ENCODE assay signal across 20 mouse cellular contexts in the genomic region with DNA sequence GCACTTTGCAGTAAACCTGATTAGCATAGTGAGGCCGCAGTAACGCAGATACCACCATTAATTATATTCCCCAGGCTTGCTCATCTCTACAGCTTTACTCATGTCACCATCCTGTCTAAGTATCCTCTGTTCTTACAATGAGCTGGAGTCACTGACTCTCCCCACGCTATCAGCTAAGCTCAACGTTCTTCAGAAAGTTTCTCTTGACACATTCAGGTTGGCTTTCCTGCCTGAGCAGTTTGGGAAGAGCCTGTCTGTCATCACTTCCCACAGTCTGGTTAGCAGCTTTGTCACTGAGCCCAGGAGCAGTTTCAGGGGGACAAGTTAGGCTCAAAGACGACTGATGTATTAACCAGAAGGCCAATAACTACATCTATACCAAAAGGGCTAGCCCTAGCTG. TPM values are rescaled to one million over a fixed set of nuclear protein-coding genes. Genes with fewer than 3 reads are reported as not detected.
DNase-seq lines count a peak whose midpoint lies in the region; ATAC-seq and TF ChIP-seq lines count a peak whose summit lies in the region.
"Had no signal": no experiment of that assay in that cellular context is flagged by ENCODE, and none has a peak within 500 bp of the region (broad histone marks: within the 10 kb centered on the region; RNA-seq: fewer than 3 reads in every experiment).

No protein-coding gene starts in this region.

- no peaks in the 10 kb centered on the region for H3K9me3 ChIP-seq in liver, embryonic 13.5 days (replicated peaks)
- H3K9me3 ChIP-seq in liver, embryonic 11.5 days (ENCODE audit: control insufficient read depth, low read length), result no peaks in the 10 kb centered on the region
- H3K9me3 ChIP-seq: midbrain, embryonic 12.5 days; neural tube, embryonic 15.5 days had no signal

- no peak for TF ChIP-seq CTCF in heart, adult 2 months (IDR thresholded peaks at IDR 0.05)
- TF ChIP-seq CTCF in kidney, adult 2 months (conservative IDR thresholded peaks at IDR 0.05; ENCODE audit: insufficient read depth, insufficient read length, low read depth, low read length), result no peak

- peaks cover 61% of the 10 kb centered on the region for H3K36me3 ChIP-seq in heart, adult 2 months (ENCODE audit: control insufficient read depth, insufficient read depth, low read length)
- no peaks in the 10 kb centered on the region for H3K36me3 ChIP-seq in kidney, adult 2 months (ENCODE audit: control insufficient read depth, insufficient read depth, low read length)
- H3K36me3 ChIP-seq in liver, embryonic 13.5 days, result no peaks in the 10 kb centered on the region; the same call in 1 of the 2 replicates
- H3K36me3 ChIP-seq in liver, embryonic 11.5 days (ENCODE audit: control insufficient read depth, insufficient read depth, low read length), result 0 out of 2 replicates have a peak, but pooled peaks cover 2% of the 10 kb centered on the region
- H3K36me3 ChIP-seq: midbrain, embryonic 12.5 days; neural tube, embryonic 15.5 days had no signal

- peaks cover 12% of the 10 kb centered on the region for H3K79me2 ChIP-seq in heart, adult 2 months (replicated peaks; ENCODE audit: control insufficient read depth, insufficient read depth, low read length)

- intact Hi-C loops in heart, adult 2 months (cut with DNase I), result no loop called here
- intact Hi-C loops in heart, postnatal 14 days (cut with DNase I), result no loop called here

- ATAC-seq in liver, embryonic 13.5 days (ENCODE audit: low read depth), result no peak
- no peak for ATAC-seq in liver, embryonic 11.5 days (replicated peaks; ENCODE audit: low FRiP score)
- no peak for ATAC-seq in granulocyte monocyte progenitor cell, adult 5-6 weeks (replicated peaks; ENCODE audit: poor library complexity, severe bottlenecking)
- ATAC-seq: activated CD4-positive, CD25-positive, alpha-beta regulatory T cell, adult 4 months; forebrain, embryonic 14.5 days had no signal

- H3K4me3 ChIP-seq in heart, adult 2 months, result no peak overlapping the region; the same call in 1 of the 2 replicates
- peak overlapping the region; percentile 11; the same call in 1 of the 2 replicates for H3K4me3 ChIP-seq in kidney, adult 2 months (ENCODE audit: insufficient read depth, low read depth, low read length)
- H3K4me3 ChIP-seq in liver, embryonic 13.5 days (replicated peaks), result no peak overlapping the region
- no peak overlapping the region for H3K4me3 ChIP-seq in liver, embryonic 11.5 days (ENCODE audit: low read depth, low read length)
- H3K4me3 ChIP-seq in brown adipose tissue, adult 24 weeks (ENCODE audit: insufficient read depth, low read depth, low read length), result 0 out of 2 replicates have a peak overlapping the region, but pooled peaks have one; percentile 1
- H3K4me3 ChIP-seq: midbrain, embryonic 12.5 days; neural tube, embryonic 15.5 days had no signal

- no peak for TF ChIP-seq EP300 in heart, adult 2 months (IDR thresholded peaks at IDR 0.05; ENCODE audit: insufficient read depth, low read depth, low read length)

- TF ChIP-seq POLR2A in heart, adult 2 months (IDR thresholded peaks at IDR 0.05; ENCODE audit: insufficient read depth, low read depth, low read length), result no peak
- no peak for TF ChIP-seq POLR2A in kidney, adult 2 months (IDR thresholded peaks at IDR 0.05; ENCODE audit: low read depth, low read length)

- peak overlapping the region; percentile 52 for H3K27ac ChIP-seq in heart, adult 2 months
- H3K27ac ChIP-seq in kidney, adult 2 months (ENCODE audit: insufficient read depth, low read depth, low read length), result peak overlapping the region; percentile 8; the same call in 1 of the 2 replicates
- peak overlapping the region; percentile 53; the same call in 1 of the 2 replicates for H3K27ac ChIP-seq in liver, embryonic 13.5 days
- no peak overlapping the region for H3K27ac ChIP-seq in liver, embryonic 11.5 days (ENCODE audit: low read depth, low read length)
- H3K27ac ChIP-seq in brown adipose tissue, adult 24 weeks (replicated peaks; ENCODE audit: low read depth, low read length), result peak overlapping the region; percentile 40
- H3K27ac ChIP-seq: hindbrain, embryonic 14.5 days; midbrain, embryonic 12.5 days; neural tube, embryonic 15.5 days had no signal

- 25% methylated on average over 5 of the region's 5 CpGs for WGBS in heart, adult 2 months
- whole genome bisulfite sequencing in kidney, adult 2 months, result 62% methylated on average over 5 of the region's 5 CpGs
- 55% methylated on average over 5 of the region's 5 CpGs for WGBS in liver, embryonic 13.5 days (ENCODE audit: insufficient replicate concordance)
- WGBS in liver, embryonic 11.5 days, result 53% methylated on average over 5 of the region's 5 CpGs

- no peak for DNase-seq in heart, adult 2 months
- no peak for DNase-seq in heart, postnatal 14 days
- DNase-seq in kidney, adult 2 months, result no peak
- no peak for DNase-seq in kidney, adult 8-10 months
- DNase-seq in liver, embryonic 13.5 days, result no peak
- DNase-seq in liver, embryonic 11.5 days (ENCODE audit: low spot score), result no peak
- DNase-seq: adrenal gland, postnatal 36 days; cerebellum, postnatal 10 days; kidney, postnatal 10 days; right cerebral cortex, postnatal 4 days had no signal

- no peaks in the 10 kb centered on the region for H3K27me3 ChIP-seq in heart, adult 2 months (ENCODE audit: control insufficient read depth, insufficient read depth, low read length)
- no peaks in the 10 kb centered on the region for H3K27me3 ChIP-seq in kidney, adult 2 months (replicated peaks; ENCODE audit: control insufficient read depth, insufficient read depth, low read length)
- no peaks in the 10 kb centered on the region for H3K27me3 ChIP-seq in liver, embryonic 13.5 days
- H3K27me3 ChIP-seq in liver, embryonic 11.5 days (replicated peaks; ENCODE audit: control insufficient read depth, insufficient read depth, low read length), result no peaks in the 10 kb centered on the region
- H3K27me3 ChIP-seq: midbrain, embryonic 12.5 days; neural tube, embryonic 15.5 days had no signal

- H3K4me1 ChIP-seq in heart, adult 2 months (ENCODE audit: control insufficient read depth, insufficient read depth, low read length), result peaks cover 20% of the 10 kb centered on the region
- peaks cover 24% of the 10 kb centered on the region for H3K4me1 ChIP-seq in kidney, adult 2 months (ENCODE audit: control insufficient read depth, insufficient read depth, low read length)
- H3K4me1 ChIP-seq in liver, embryonic 13.5 days (replicated peaks), result peaks cover 41% of the 10 kb centered on the region
- peaks cover 12% of the 10 kb centered on the region for H3K4me1 ChIP-seq in liver, embryonic 11.5 days (replicated peaks; ENCODE audit: control insufficient read depth, insufficient read depth, low read length)
- H3K4me1 ChIP-seq in brown adipose tissue, adult 24 weeks (ENCODE audit: control insufficient read depth, insufficient read depth, insufficient read length, low read length), result peaks cover 28% of the 10 kb centered on the region

- H3K9ac ChIP-seq in heart, adult 2 months (ENCODE audit: low read depth, low read length), result peak overlapping the region; percentile 5; the same call in 1 of the 2 replicates
- no peak overlapping the region for H3K9ac ChIP-seq in liver, embryonic 13.5 days
- no peak overlapping the region for H3K9ac ChIP-seq in liver, embryonic 11.5 days (ENCODE audit: low read depth, low read length)
- H3K9ac ChIP-seq: hindbrain, embryonic 14.5 days; midbrain, embryonic 12.5 days; neural tube, embryonic 15.5 days had no signal

- no peak overlapping the region; the same call in 1 of the 2 replicates for H3K4me2 ChIP-seq in liver, embryonic 13.5 days
- no peak overlapping the region for H3K4me2 ChIP-seq in liver, embryonic 11.5 days
- H3K4me2 ChIP-seq: hindbrain, embryonic 14.5 days; midbrain, embryonic 12.5 days; neural tube, embryonic 15.5 days had no signal

RNA-seq across cellular contexts. Expression of a gene that starts 4.8 kb away (rescaled TPM):
- 10 to 100 TPM; 40.7 to 44.1 TPM for total RNA-seq in heart, adult 2 months (2021)
- 24.9 and 32.5 TPM in 2 replicates for polyA plus RNA-seq in heart, adult 2 months (2012; rRNA removed)
- 10 to 100 TPM; 71.5 to 80.6 TPM for total RNA-seq in heart, postnatal 14 days (2021)
- polyA plus RNA-seq in kidney, adult 2 months (2012; rRNA removed), result 24.6 and 27.0 TPM in 2 replicates
- polyA plus RNA-seq in liver, embryonic 13.5 days (2015; fragmentation: Nextera tagmentation; extraction: Ambion mirVana), result 11.0 and 19.0 TPM in 2 replicates
- polyA plus RNA-seq in liver, embryonic 11.5 days (2014; fragmentation: Nextera tagmentation; extraction: Ambion mirVana), result 28.7 and 32.6 TPM in 2 replicates
- 19.2 and 24.8 TPM in 2 replicates for polyA plus RNA-seq in brown adipose tissue, adult 24 weeks (2012; ENCODE audit: insufficient read depth, insufficient read length, missing spikeins)
- 7.2 and 10.5 TPM in 2 replicates for total RNA-seq in granulocyte monocyte progenitor cell, adult 5-6 weeks (2014; fragmentation: Nextera tagmentation)
- 9.2 and 12.5 TPM in 2 replicates for total RNA-seq in granulocyte monocyte progenitor cell, adult 5-6 weeks (2017)

RNA-seq across cellular contexts. Expression of a gene that starts 57.7 kb away (rescaled TPM):
- total RNA-seq in heart, adult 2 months (2021), result not detected
- polyA plus RNA-seq in heart, adult 2 months (2012; rRNA removed), result not detected in 2 replicates
- total RNA-seq in heart, postnatal 14 days (2021), result not detected
- polyA plus RNA-seq in kidney, adult 2 months (2012; rRNA removed), result not detected in 2 replicates
- not detected in 2 replicates for polyA plus RNA-seq in liver, embryonic 13.5 days (2015; fragmentation: Nextera tagmentation; extraction: Ambion mirVana)
- not detected in 2 replicates for polyA plus RNA-seq in liver, embryonic 11.5 days (2014; fragmentation: Nextera tagmentation; extraction: Ambion mirVana)
- polyA plus RNA-seq in brown adipose tissue, adult 24 weeks (2012; ENCODE audit: insufficient read depth, insufficient read length, missing spikeins), result not detected in 2 replicates
- total RNA-seq in granulocyte monocyte progenitor cell, adult 5-6 weeks (2014; fragmentation: Nextera tagmentation), result not detected in 2 replicates
- not detected in 2 replicates for total RNA-seq in granulocyte monocyte progenitor cell, adult 5-6 weeks (2017)
- total RNA-seq: adrenal gland, postnatal 36 days; gastrocnemius, adult 8-10 months; layer of hippocampus, postnatal 10 days; left cerebral cortex, postnatal 25 days had no signal
- polyA plus RNA-seq: activated CD4-positive, CD25-positive, alpha-beta regulatory T cell, adult 4 months; forebrain, embryonic 14.5 days; neural tube, embryonic 15.5 days had no signal

Comparison
In these comparisons a context has a peak if more than half of its experiments do, and no peak if none do; other contexts are left out.
1. H3K4me3 ChIP-seq: peak in kidney, adult 2 months (single experiment) and brown adipose tissue, adult 24 weeks (single experiment); none in heart, adult 2 months (single experiment), liver, embryonic 13.5 days (single experiment) and liver, embryonic 11.5 days (single experiment).